Mouse (Mus musculus) midbrain, embryonic 16.5 days (tissue): Measurements from ENCODE around the gene Slit2. TPM values are rescaled to one million over a fixed set of nuclear protein-coding genes. Genes with fewer than 3 reads are reported as not detected.
"Not testable (repeated sequence)": the region's sequence is repeated elsewhere in the genome, so short reads cannot be mapped to it uniquely, and the experiment has no call there.

Source experiments
- ATAC-seq: fragments of 200-750 bp; cut with Nextera tagmentation; 2 replicates; pipeline ENCODE4 v1.8.0; 2017; ENCODE audit warnings: moderate TSS enrichment
- H3K27ac ChIP-seq: fragments of 300-500 bp; sonication (generic); 2 replicates; pipeline ENCODE4 v1.5.1; 2014; ENCODE audit warnings: mild to moderate bottlenecking, low read length, mixed read lengths
- H3K27me3 ChIP-seq: fragments of 300-500 bp; sonication (generic); 2 replicates; pipeline ENCODE4 v1.6.1; 2014; ENCODE audit warnings: low read depth, low read length, mixed read lengths; ENCODE audit not compliant: control insufficient read depth, insufficient read depth
- H3K36me3 ChIP-seq: fragments of 300-500 bp; sonication (generic); 2 replicates; pipeline ENCODE4 v1.6.1; 2014; ENCODE audit warnings: mild to moderate bottlenecking, low read length, moderate library complexity, mixed read lengths; ENCODE audit not compliant: control insufficient read depth, insufficient read depth
- H3K4me1 ChIP-seq: fragments of 300-500 bp; sonication (generic); 2 replicates; pipeline ENCODE4 v1.6.1; 2014; ENCODE audit warnings: mild to moderate bottlenecking, low read length, mixed read lengths; ENCODE audit not compliant: control insufficient read depth, insufficient read depth
- H3K4me2 ChIP-seq: fragments of 300-500 bp; sonication (generic); 2 replicates; pipeline ENCODE4 v1.6.1; 2014; ENCODE audit warnings: mild to moderate bottlenecking, low read length, mixed read lengths
- H3K4me3 ChIP-seq: fragments of 300-500 bp; sonication (generic); 2 replicates; pipeline ENCODE4 v1.5.1; 2014; ENCODE audit warnings: low read depth, mild to moderate bottlenecking, low read length, moderate library complexity, mixed read lengths
- H3K9ac ChIP-seq: fragments of 300-500 bp; sonication (generic); 2 replicates; pipeline ENCODE4 v1.6.1; 2014; ENCODE audit warnings: low read depth, low read length, mixed read lengths
- H3K9me3 ChIP-seq: fragments of 300-500 bp; sonication (generic); replicated peaks from 2 replicates; pipeline ENCODE4 v1.6.1; 2014; ENCODE audit warnings: mild to moderate bottlenecking, low read length, mixed read lengths; ENCODE audit not compliant: control insufficient read depth, poor library complexity, severe bottlenecking
- WGBS: fragments of 180-500 bp; shearing (Covaris S2); extraction: QIAGEN DNeasy Blood & Tissue Kit; methylation state at CpG from one replicate; pipeline ENCODE4 v1.1.7; 2014; 5-methylcytosine and 5-hydroxymethylcytosine counted together
- polyA plus RNA-seq: library from polyadenylated mRNA; unstranded; fragments of >200 nt; fragmentation: Nextera tagmentation; extraction: Ambion mirVana; gene quantifications from 2 replicates; pipeline ENCODE4 v1.2.1, GENCODE M21; 2015

Gene Slit2
- polyA plus RNA-seq, 1 experiment from 2014 or later: 17.5 TPM

DNA sequence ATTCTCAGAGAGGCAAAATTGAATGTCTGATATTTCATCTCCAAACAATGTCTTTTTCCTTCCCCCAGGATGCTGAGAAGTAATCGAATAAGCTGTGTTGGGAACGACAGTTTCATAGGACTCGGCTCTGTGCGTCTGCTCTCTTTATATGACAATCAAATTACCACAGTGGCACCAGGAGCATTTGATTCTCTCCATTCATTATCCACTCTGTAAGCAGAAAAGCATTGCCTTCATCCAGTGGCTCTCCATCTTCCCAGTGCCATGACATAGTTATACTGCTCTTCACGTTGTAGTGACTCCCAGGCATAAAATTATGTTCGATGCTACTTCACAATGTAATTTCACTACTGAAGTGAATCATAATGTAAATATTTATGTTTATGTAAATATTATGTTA lies 252.3 kb downstream of the Slit2 start:
- Histone ChIP-seq H3K9ac (no peak overlapping the region), H3K36me3 (no peaks in the 10 kb centered on the region), H3K4me1 (no peaks in the 10 kb centered on the region), H3K4me3 (no peak overlapping the region), H3K27ac (no peak overlapping the region), H3K9me3 (no peaks in the 10 kb centered on the region), H3K27me3 (no peaks in the 10 kb centered on the region), H3K4me2 (no peak overlapping the region)
- ATAC-seq: no peak
- 58% methylated on average over 6 of the region's 6 CpGs for WGBS

DNA sequence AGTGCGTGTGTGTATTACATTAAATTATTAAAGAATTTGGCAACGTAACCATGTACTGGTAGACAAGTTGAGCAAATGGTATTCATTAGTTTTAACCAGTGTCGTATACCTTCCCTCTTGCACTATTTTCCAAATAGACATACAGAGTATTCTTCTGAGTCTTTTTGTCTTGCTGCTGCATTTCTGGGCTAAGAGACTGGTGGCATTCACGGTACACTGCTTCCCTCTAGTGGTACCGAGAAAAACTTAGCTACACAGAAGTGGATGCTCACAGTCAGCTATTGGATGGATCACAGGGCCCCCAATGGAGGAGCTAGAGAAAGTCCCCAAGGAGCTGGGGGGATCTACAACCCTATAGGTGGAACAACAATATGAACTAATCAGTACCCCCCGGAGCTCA lies 257.8 kb downstream of the Slit2 start:
- H3K9me3 ChIP-seq, H3K4me1 ChIP-seq, H3K9ac ChIP-seq, H3K27me3 ChIP-seq, H3K4me2 ChIP-seq, H3K36me3 ChIP-seq, H3K4me3 ChIP-seq, H3K27ac ChIP-seq: not testable (repeated sequence)
- 30% methylated on average over 6 of the region's 6 CpGs for WGBS
- ATAC-seq: peak; percentile 90

DNA sequence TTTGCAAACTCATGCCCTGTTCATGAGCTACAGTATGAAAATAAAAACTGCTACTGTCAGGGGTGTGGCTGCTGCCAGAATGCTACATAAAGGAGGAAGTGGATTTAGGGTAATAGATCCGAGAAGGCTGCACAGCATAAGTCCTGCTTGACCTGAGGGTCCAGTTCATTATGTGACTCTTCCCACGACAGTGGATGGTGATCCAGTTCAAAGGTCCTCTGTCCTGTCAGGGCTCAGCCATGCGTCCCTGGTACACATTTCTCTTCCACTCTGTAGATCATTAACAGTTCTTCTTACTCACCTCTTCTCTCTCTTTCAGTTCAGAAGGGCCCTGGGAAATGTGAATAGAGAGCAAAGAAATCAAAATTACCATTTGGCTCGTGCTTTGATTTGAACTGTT lies 265.4 kb downstream of the Slit2 start:
- Histone ChIP-seq H3K36me3 (no peaks in the 10 kb centered on the region), H3K4me3 (no peak overlapping the region), H3K4me1 (no peaks in the 10 kb centered on the region), H3K9me3 (no peaks in the 10 kb centered on the region), H3K4me2 (no peak overlapping the region), H3K27ac (no peak overlapping the region), H3K27me3 (no peaks in the 10 kb centered on the region), H3K9ac (no peak overlapping the region)
- no peak for ATAC-seq
- 71% methylated on average over 4 of the region's 4 CpGs for WGBS

DNA sequence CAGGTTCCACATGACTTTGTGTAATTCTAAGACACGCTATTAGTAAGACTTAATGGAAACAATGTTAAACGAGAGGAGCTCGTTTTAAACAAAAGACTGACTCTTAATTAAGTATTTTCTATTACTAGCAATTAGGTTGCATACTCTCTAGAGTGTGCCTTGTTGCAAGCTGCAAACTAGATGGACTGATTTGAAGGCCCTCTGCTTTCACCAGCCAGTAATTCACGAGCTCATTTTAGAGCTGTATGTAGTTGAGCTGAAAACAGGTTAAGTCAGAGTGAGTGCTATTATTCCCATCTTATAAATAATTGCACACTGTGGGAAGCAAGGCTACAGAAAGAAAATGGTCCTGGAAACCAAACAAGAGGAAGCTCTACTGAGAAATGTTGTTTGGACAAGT lies 294.6 kb downstream of the Slit2 start:
- no peaks in the 10 kb centered on the region for H3K36me3 ChIP-seq
- 69% methylated on average over 4 of the region's 4 CpGs for WGBS
- H3K27ac ChIP-seq: no peak overlapping the region
- no peak overlapping the region for H3K4me3 ChIP-seq
- no peaks in the 10 kb centered on the region for H3K9me3 ChIP-seq
- no peak overlapping the region for H3K9ac ChIP-seq
- no peaks in the 10 kb centered on the region for H3K27me3 ChIP-seq
- no peak overlapping the region for H3K4me2 ChIP-seq
- 0 out of 2 replicates have a peak, but pooled peaks have one; percentile 37 for ATAC-seq
- H3K4me1 ChIP-seq: no peaks in the 10 kb centered on the region

DNA sequence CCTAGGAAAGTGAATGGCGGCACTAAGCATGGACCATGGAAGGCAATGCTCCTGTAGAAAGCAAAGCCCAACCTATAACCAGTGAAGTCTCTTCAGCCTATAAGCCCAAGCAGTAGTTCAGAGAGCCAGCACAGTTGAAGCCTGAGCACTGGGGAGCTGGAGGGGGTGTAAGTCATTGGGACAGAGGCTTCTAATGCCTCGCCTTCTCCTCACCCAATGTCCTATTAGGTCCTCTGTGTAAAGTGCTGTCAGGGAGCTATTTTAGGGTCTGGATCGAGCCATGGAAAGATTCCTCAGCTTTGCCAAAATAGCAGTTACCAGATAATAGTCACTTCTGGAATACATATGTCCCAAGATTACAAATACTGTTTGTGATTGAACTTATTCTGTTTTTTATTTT lies 318.2 kb downstream of the Slit2 start:
- Histone ChIP-seq H3K9ac (no peak overlapping the region), H3K9me3 (no peaks in the 10 kb centered on the region), H3K36me3 (peaks cover 13% of the 10 kb centered on the region), H3K4me3 (no peak overlapping the region), H3K4me1 (no peaks in the 10 kb centered on the region), H3K27me3 (no peaks in the 10 kb centered on the region), H3K4me2 (no peak overlapping the region), H3K27ac (no peak overlapping the region)
- no peak for ATAC-seq
- whole genome bisulfite sequencing: 96% methylated on average over 3 of the region's 3 CpGs

DNA sequence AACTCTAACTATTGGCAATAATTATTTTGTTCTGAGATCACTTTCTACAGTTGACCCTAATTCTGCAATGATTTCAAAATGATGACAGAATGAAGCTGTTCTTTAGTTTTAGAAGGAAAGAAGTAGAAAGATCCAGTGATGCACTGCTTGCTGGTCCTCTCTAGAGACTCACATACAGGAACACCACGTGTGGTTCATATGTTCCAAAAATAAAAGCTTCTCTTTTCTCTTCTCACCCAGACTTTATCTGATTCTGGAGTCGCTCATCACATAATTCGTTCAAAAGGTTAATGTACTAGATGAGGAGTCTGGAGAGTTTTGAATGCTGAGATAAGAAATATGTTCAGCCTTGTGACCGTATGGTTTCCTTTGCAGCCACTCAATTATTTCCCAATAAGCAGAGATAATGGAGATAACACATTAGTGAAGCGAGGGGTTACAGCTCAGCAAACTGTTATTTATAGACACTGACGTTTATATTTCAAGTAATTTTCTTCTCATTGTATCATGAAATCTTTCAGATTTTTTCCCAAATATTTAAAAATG lies 332.2 kb downstream of the Slit2 start:
- no peak for ATAC-seq
- Histone ChIP-seq H3K9ac (no peak overlapping the region), H3K4me3 (no peak overlapping the region), H3K4me1 (no peaks in the 10 kb centered on the region), H3K36me3 (no peaks in the 10 kb centered on the region), H3K9me3 (no peaks in the 10 kb centered on the region), H3K4me2 (no peak overlapping the region), H3K27ac (no peak overlapping the region), H3K27me3 (no peaks in the 10 kb centered on the region)
- 85% methylated on average over 6 of the region's 6 CpGs for WGBS

DNA sequence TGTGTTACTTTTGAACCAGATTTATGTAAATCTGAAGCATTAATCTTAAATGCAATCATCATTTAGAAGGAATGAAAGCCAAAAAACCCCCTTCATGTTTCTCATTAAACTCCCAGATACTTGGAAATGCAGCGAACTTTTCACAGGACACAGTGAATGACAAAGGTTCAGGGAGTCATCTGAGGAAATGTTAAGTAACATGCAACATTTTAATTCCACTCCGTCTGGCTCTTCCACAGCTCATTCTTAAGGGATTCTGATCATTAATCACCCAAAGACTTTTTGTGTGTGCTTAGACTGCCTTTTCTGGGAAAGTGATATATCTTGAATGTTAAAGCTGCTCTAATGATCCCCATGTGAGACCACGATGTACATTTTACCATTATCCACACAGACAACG lies 337.7 kb downstream of the Slit2 start:
- 68% methylated on average over 4 of the region's 4 CpGs for WGBS
- Histone ChIP-seq H3K9ac (no peak overlapping the region), H3K4me3 (no peak overlapping the region), H3K27me3 (no peaks in the 10 kb centered on the region), H3K27ac (no peak overlapping the region), H3K4me2 (no peak overlapping the region), H3K9me3 (no peaks in the 10 kb centered on the region), H3K36me3 (no peaks in the 10 kb centered on the region), H3K4me1 (no peaks in the 10 kb centered on the region)
- ATAC-seq: no peak

DNA sequence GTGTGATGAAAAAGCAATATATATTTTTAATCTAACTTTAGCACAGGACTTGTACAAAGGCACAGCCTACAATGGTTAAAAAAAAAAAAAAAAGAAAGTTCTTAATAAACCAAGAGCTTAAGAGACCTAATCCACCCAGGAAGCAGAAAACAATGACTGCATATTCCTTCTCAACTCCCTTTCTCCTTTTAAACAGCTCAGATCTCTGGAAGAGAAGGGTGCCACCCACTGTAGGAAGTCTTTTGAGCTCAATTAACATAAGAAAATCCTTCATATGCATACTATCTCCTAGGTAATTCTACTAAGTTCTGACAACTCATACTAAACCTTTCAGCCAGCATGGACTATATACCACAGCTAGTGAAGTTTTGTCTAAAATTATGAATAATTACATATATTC lies 343.3 kb downstream of the Slit2 start:
- Histone ChIP-seq H3K4me3 (no peak overlapping the region), H3K4me1 (no peaks in the 10 kb centered on the region), H3K9me3 (no peaks in the 10 kb centered on the region), H3K9ac (no peak overlapping the region), H3K27me3 (no peaks in the 10 kb centered on the region), H3K36me3 (no peaks in the 10 kb centered on the region), H3K4me2 (no peak overlapping the region), H3K27ac (no peak overlapping the region)
- ATAC-seq: no peak

DNA sequence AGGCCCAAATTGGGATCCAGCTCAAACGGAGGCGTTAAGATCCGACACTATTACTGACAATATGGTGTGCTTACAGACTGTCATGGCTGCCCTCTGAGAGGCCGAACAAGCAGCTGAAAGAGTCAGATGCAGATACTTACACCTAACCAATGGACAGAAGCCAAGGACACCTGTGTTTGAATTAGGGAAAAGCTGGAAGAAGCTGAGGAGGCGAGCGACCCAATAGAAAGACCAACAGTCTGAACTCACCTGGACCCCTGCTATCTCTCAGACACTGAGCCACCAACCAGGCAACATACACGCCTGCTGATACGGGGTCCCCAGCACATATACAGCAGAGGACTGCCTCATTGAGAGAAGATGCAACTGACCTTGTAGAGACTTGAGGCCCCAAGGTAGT lies 344.7 kb downstream of the Slit2 start, which contains the start of gene 5730480H06Rik:
Gene 5730480H06Rik (plus strand): TSS at position 301 of the 400 bp plus-strand sequence.
- Histone ChIP-seq H3K27ac (no peak within 1 kb of the TSS), H3K9me3 (no peaks in the 10 kb centered on the region), H3K4me2 (no peak within 1 kb of the TSS), H3K4me1 (no peaks in the 10 kb centered on the region), H3K9ac (no peak within 1 kb of the TSS), H3K36me3 (no peaks in the 10 kb centered on the region), H3K27me3 (no peaks in the 10 kb centered on the region), H3K4me3 (no peak within 1 kb of the TSS)
- 97% methylated on average over 8 of the region's 8 CpGs for WGBS
- no peak for ATAC-seq
